23 mouse cellular contexts compared by ENCODE assay signal in the genomic region with DNA sequence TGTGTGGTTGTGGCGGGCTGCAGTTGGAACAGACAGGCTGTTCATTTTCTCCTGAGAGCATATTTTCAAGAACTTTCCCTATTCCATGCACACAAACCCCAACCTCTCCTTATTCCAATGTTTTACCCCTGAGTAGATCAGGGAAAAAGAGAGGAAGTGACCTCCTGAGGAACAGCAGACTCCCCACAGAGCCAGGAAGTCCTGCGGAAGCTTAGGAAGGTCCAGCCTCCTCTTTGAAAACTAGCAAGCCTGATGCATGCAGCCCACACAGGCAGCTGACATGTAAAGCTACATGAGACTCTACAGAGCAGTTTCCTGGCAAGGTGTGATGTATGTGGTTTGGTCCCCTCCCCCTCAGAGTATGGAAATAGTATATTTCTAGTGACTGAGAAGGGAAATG.
"Had no signal": no experiment of that assay in that cellular context is flagged by ENCODE, and none has a peak within 500 bp of the region (broad histone marks: within the 10 kb centered on the region; RNA-seq: fewer than 3 reads in every experiment).

No protein-coding gene starts in this region.

- H3K4me2 ChIP-seq: kidney, embryonic 15.5 days; limb, embryonic 12.5 days; limb, embryonic 15.5 days; liver, embryonic 11.5 days; lung, embryonic 15.5 days; midbrain, embryonic 12.5 days; midbrain, embryonic 15.5 days; neural tube, embryonic 12.5 days; neural tube, embryonic 15.5 days had no signal

- H3K36me3 ChIP-seq: kidney, embryonic 15.5 days; limb, embryonic 12.5 days; limb, embryonic 15.5 days; lung, embryonic 15.5 days; midbrain, embryonic 12.5 days; midbrain, embryonic 15.5 days; neural tube, embryonic 12.5 days; neural tube, embryonic 15.5 days had no signal

- DNase-seq: kidney, adult 2 months; kidney, postnatal 36 days; left cerebral cortex, postnatal 4 days; liver, postnatal 0 days; lung, postnatal 14 days; lung, postnatal 4 days; right cerebral cortex, adult 18-20 months; right cerebral cortex, postnatal 14 days; right cerebral cortex, postnatal 4 days; thymus, adult 2 months; thymus, postnatal 14 days; thymus, postnatal 4 days had no signal

- H3K9ac ChIP-seq: kidney, embryonic 15.5 days; limb, embryonic 12.5 days; limb, embryonic 15.5 days; liver, embryonic 14.5 days; liver, postnatal 0 days; lung, embryonic 15.5 days; midbrain, embryonic 12.5 days; midbrain, embryonic 15.5 days; neural tube, embryonic 12.5 days; neural tube, embryonic 15.5 days had no signal

- H3K4me1 ChIP-seq: kidney, embryonic 15.5 days; limb, embryonic 12.5 days; lung, embryonic 15.5 days; midbrain, embryonic 12.5 days; midbrain, embryonic 15.5 days; neural tube, embryonic 12.5 days; neural tube, embryonic 15.5 days had no signal

- H3K27me3 ChIP-seq: kidney, embryonic 15.5 days; limb, embryonic 12.5 days; limb, embryonic 15.5 days; lung, embryonic 15.5 days; midbrain, embryonic 12.5 days; midbrain, embryonic 15.5 days; neural tube, embryonic 12.5 days; neural tube, embryonic 15.5 days had no signal

- H3K27ac ChIP-seq: kidney, embryonic 15.5 days; limb, embryonic 12.5 days; limb, embryonic 15.5 days; liver, embryonic 14.5 days; lung, embryonic 15.5 days; midbrain, embryonic 12.5 days; midbrain, embryonic 15.5 days; neural tube, embryonic 12.5 days; neural tube, embryonic 15.5 days; stomach, postnatal 0 days had no signal

- H3K9me3 ChIP-seq: kidney, embryonic 15.5 days; limb, embryonic 12.5 days; limb, embryonic 15.5 days; lung, embryonic 15.5 days; midbrain, embryonic 12.5 days; midbrain, embryonic 15.5 days; neural tube, embryonic 12.5 days; neural tube, embryonic 15.5 days had no signal

- H3K4me3 ChIP-seq: kidney, embryonic 15.5 days; limb, embryonic 12.5 days; limb, embryonic 15.5 days; lung, embryonic 15.5 days; midbrain, embryonic 12.5 days; midbrain, embryonic 15.5 days; neural tube, embryonic 12.5 days; neural tube, embryonic 15.5 days had no signal

- ATAC-seq: liver, postnatal 0 days; midbrain, embryonic 15.5 days had no signal
